Mouse (Mus musculus) midbrain, embryonic 13.5 days (tissue): Measurements from ENCODE around the gene Dync2li1. TPM values are rescaled to one million over a fixed set of nuclear protein-coding genes. Genes with fewer than 3 reads are reported as not detected.

Experiments
- ATAC-seq: fragments of 200-750 bp; cut with Nextera tagmentation; 2 replicates; pipeline ENCODE4 v1.8.0; 2017; ENCODE audit warnings: mild to moderate bottlenecking, moderate TSS enrichment, moderate library complexity
- H3K27ac ChIP-seq: fragments of 300-500 bp; sonication (generic); 2 replicates; pipeline ENCODE4 v1.5.1; 2015; ENCODE audit warnings: inconsistent platforms, mild to moderate bottlenecking, moderate library complexity
- H3K27me3 ChIP-seq: fragments of 300-500 bp; sonication (generic); 2 replicates; pipeline ENCODE4 v1.6.1; 2015; ENCODE audit warnings: mild to moderate bottlenecking, inconsistent platforms
- H3K36me3 ChIP-seq: fragments of 300-500 bp; sonication (generic); 2 replicates; pipeline ENCODE4 v1.6.1; 2015; ENCODE audit warnings: mild to moderate bottlenecking, inconsistent platforms
- H3K4me1 ChIP-seq: fragments of 300-500 bp; sonication (generic); replicated peaks from 2 replicates; pipeline ENCODE4 v1.6.1; 2015; ENCODE audit warnings: inconsistent platforms
- H3K4me2 ChIP-seq: fragments of 300-500 bp; sonication (generic); replicated peaks from 2 replicates; pipeline ENCODE4 v1.6.1; 2015; ENCODE audit warnings: moderate library complexity, mild to moderate bottlenecking, inconsistent platforms
- H3K4me3 ChIP-seq: fragments of 300-500 bp; sonication (generic); replicated peaks from 2 replicates; pipeline ENCODE4 v1.5.1; 2015; ENCODE audit warnings: mild to moderate bottlenecking, inconsistent platforms
- H3K9ac ChIP-seq: fragments of 300-500 bp; sonication (generic); replicated peaks from 2 replicates; pipeline ENCODE4 v1.6.1; 2015; ENCODE audit warnings: mild to moderate bottlenecking, inconsistent platforms
- H3K9me3 ChIP-seq: fragments of 300-500 bp; sonication (generic); 2 replicates; pipeline ENCODE4 v1.6.1; 2016; ENCODE audit warnings: mild to moderate bottlenecking, inconsistent platforms
- WGBS: fragments of 180-500 bp; shearing (Covaris S2); methylation state at CpG from one replicate; pipeline ENCODE4 v1.1.7; 2015; 5-methylcytosine and 5-hydroxymethylcytosine counted together
- polyA plus RNA-seq: library from polyadenylated mRNA; unstranded; fragments of >200 nt; fragmentation: Nextera tagmentation; extraction: Ambion mirVana; gene quantifications from 2 replicates; pipeline ENCODE4 v1.2.1, GENCODE M21; 2015

The Dync2li1 gene
- polyA plus RNA-seq, 1 experiment from 2014 or later = 33.3 TPM

DNA sequence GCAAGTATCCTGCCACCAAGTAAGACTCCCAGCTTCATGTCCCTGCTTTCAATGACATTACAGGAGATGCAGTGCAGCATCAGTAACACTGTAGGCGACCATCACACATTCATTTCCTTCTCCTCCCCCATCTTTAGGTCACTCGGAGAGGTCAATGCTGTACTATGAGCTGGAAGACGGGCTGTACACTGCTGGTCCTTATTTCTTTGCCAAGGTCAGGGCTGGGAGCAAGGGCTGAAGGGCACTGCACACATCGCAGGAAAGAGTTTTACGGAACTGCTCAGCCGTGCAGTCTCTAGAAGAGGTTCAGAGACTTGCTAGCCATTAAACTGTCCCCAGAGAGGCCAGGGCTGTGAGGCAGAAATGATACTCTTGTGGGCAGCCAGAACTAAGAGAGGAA lies 70.2 kb downstream of the Dync2li1 start:
- 0 out of 2 replicates have a peak, but pooled peaks cover 4% of the 10 kb centered on the region for H3K27me3 ChIP-seq
- H3K4me1 ChIP-seq = peaks cover 5% of the 10 kb centered on the region; the same call in 1 of the 2 replicates
- no peak overlapping the region for H3K27ac ChIP-seq
- H3K9ac ChIP-seq = no peak overlapping the region
- H3K36me3 ChIP-seq = no peaks in the 10 kb centered on the region
- 75% methylated on average over 6 of the region's 6 CpGs for WGBS
- H3K4me2 ChIP-seq = no peak overlapping the region
- H3K4me3 ChIP-seq = no peak overlapping the region
- H3K9me3 ChIP-seq = no peaks in the 10 kb centered on the region
- no peak for ATAC-seq

DNA sequence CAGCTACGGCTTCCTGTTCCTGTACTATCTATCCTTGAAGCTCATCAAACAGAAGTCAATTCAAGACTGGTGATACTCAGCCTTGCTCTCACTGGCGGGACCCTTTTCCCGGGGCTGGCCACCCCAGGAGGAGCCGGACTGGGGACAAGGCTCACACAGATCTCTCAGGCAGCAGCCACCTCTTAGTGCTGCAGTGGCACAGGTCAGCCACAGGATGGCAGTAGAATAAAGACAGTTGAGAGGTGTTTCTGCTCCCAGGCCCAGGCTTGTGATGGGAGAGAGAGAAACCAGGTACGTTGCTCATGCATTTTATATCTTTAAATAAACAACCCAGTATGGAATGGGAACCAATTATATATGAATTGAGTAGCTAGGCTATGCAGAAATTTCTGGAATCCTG lies 72.4 kb downstream of the Dync2li1 start:
- no peaks in the 10 kb centered on the region for H3K36me3 ChIP-seq
- H3K4me3 ChIP-seq = no peak overlapping the region
- no peaks in the 10 kb centered on the region for H3K9me3 ChIP-seq
- 0 out of 2 replicates have a peak, but pooled peaks cover 4% of the 10 kb centered on the region for H3K27me3 ChIP-seq
- no peak overlapping the region for H3K27ac ChIP-seq
- H3K4me1 ChIP-seq = peaks cover 13% of the 10 kb centered on the region
- WGBS = 24% methylated on average over 5 of the region's 5 CpGs
- no peak overlapping the region for H3K9ac ChIP-seq
- peak; percentile 40; the same call in 1 of the 2 replicates for ATAC-seq
- no peak overlapping the region for H3K4me2 ChIP-seq

Other genes with a start within 250 kb of the Dync2li1 start
- gene Thada, start 160.3 kb upstream of the Dync2li1 start, polyA plus RNA-seq = 6.8 and 7.6 TPM in 2 replicates
- 1.6 and 1.7 TPM in 2 replicates for gene Plekhh2, start 114.6 kb upstream of the Dync2li1 start, polyA plus RNA-seq
- gene Abcg8, start 49.8 kb downstream of the Dync2li1 start, polyA plus RNA-seq = 0.11 TPM in 1 of 2 replicates, not detected in the other
- gene Abcg5, start 56.5 kb downstream of the Dync2li1 start, polyA plus RNA-seq = 1.1 and 3.0 TPM in 2 replicates
- gene Lrpprc, start 164.3 kb downstream of the Dync2li1 start, polyA plus RNA-seq = 42.0 and 44.3 TPM in 2 replicates